Mouse (Mus musculus): ENCODE data around the gene Lcn11.

Lcn11 gene

DNA sequence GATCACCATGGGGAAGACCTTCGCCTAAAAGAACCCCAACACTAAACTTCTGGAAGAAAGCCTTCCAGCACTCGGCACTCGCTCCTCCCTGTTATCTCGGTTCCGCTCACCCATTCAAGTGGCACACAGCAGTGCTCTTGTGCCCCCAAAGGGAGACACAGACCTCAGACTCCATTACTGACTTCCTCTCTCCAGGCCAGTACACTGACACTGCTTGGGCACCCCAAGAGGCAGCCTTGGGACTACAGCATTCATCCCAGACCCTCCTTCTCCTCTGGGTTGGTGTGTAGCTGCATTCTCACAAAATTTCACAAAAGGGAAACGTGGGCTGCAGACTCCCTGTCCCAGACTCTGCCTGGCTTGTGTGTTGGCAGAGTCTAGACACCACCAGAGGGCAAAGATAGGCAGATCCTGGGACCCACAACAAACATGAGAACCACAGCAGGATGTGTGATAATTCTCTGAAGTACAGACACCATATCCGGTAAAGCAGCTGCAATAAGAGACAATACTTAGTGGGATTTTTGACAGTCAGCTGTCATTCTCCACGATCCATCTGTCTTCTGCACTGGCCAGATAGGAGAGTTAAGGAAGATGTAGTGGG, 51.6 kb downstream of the Lcn11 start:
- DNase-seq (ENCODE audit: low spot score) = no peak

Measured in c-Kit-positive CD71-positive TER-119-positive erythroid progenitor cells, embryonic 14.5 days (primary cell).